Mouse (Mus musculus) heart, embryonic 12.5 days (tissue): Measurements from ENCODE around the gene Tas2r129. TPM values are rescaled to one million over a fixed set of nuclear protein-coding genes. Genes with fewer than 3 reads are reported as not detected.
"Not testable (repeated sequence)": the region's sequence is repeated elsewhere in the genome, so short reads cannot be mapped to it uniquely, and the experiment has no call there.

ENCODE experiments used
- ATAC-seq: fragments of 200-750 bp; cut with Nextera tagmentation; 2 replicates; pipeline ENCODE4 v1.8.0; 2017; ENCODE audit warnings: moderate TSS enrichment, moderate library complexity; ENCODE audit not compliant: insufficient number of reproducible peaks, low FRiP score
- H3K27ac ChIP-seq: fragments of 300-500 bp; sonication (generic); 2 replicates; pipeline ENCODE4 v1.5.1; 2016; ENCODE audit warnings: mild to moderate bottlenecking, moderate library complexity; ENCODE audit not compliant: poor library complexity, severe bottlenecking
- H3K27me3 ChIP-seq: fragments of 300-500 bp; sonication (generic); replicated peaks from 2 replicates; pipeline ENCODE4 v1.6.1; 2016; ENCODE audit warnings: mild to moderate bottlenecking, moderate library complexity
- H3K36me3 ChIP-seq: fragments of 300-500 bp; sonication (generic); 2 replicates; pipeline ENCODE4 v1.6.1; 2016; ENCODE audit warnings: mild to moderate bottlenecking, moderate library complexity
- H3K4me1 ChIP-seq: fragments of 300-500 bp; sonication (generic); replicated peaks from 2 replicates; pipeline ENCODE4 v1.6.1; 2016; ENCODE audit warnings: mild to moderate bottlenecking
- H3K4me2 ChIP-seq: fragments of 300-500 bp; sonication (generic); 2 replicates; pipeline ENCODE4 v1.6.1; 2016; ENCODE audit warnings: mild to moderate bottlenecking, moderate library complexity
- H3K4me3 ChIP-seq: fragments of 300-500 bp; sonication (generic); 2 replicates; pipeline ENCODE4 v1.5.1; 2016; ENCODE audit warnings: mild to moderate bottlenecking
- H3K9ac ChIP-seq: fragments of 300-500 bp; sonication (generic); 2 replicates; pipeline ENCODE4 v1.6.1; 2016; ENCODE audit warnings: mild to moderate bottlenecking, moderate library complexity
- H3K9me3 ChIP-seq: fragments of 300-500 bp; sonication (generic); replicated peaks from 2 replicates; pipeline ENCODE4 v1.6.1; 2016; ENCODE audit warnings: mild to moderate bottlenecking, moderate library complexity
- WGBS: fragments of 180-500 bp; shearing (Covaris S2); methylation state at CpG from one replicate; pipeline ENCODE4 v1.1.7; 2016; 5-methylcytosine and 5-hydroxymethylcytosine counted together
- polyA plus RNA-seq: library from polyadenylated mRNA; unstranded; fragments of >200 nt; fragmentation: Nextera tagmentation; extraction: Ambion mirVana; gene quantifications from 2 replicates; pipeline ENCODE4 v1.2.1, GENCODE M21; 2016

Gene Tas2r129
- polyA plus RNA-seq = not detected in 2 replicates

GRCm38 (mm10) chr6:132950802-132951201, at the start of gene Tas2r129:
TSS of gene Tas2r129 (plus strand) at chr6:132951102.
- ATAC-seq = no peak
- WGBS = 64% methylated on average over 2 of the region's 2 CpGs
- Histone ChIP-seq H3K27me3 (no peaks in the 10 kb centered on the region), H3K9me3 (no peaks in the 10 kb centered on the region), H3K9ac (no peak within 1 kb of the TSS), H3K27ac (no peak within 1 kb of the TSS), H3K4me2 (no peak within 1 kb of the TSS), H3K36me3 (no peaks in the 10 kb centered on the region), H3K4me3 (no peak within 1 kb of the TSS), H3K4me1 (no peaks in the 10 kb centered on the region)

GRCm38 (mm10) chr6:132909351-132909750, 41.6 kb upstream of the Tas2r129 start, which contains the start of gene Tas2r125:
TSS of gene Tas2r125 (plus strand) at chr6:132909651.
- Histone ChIP-seq H3K4me2 (no peak within 1 kb of the TSS), H3K27me3 (no peaks in the 10 kb centered on the region), H3K9ac (no peak within 1 kb of the TSS), H3K27ac (no peak within 1 kb of the TSS), H3K36me3 (no peaks in the 10 kb centered on the region), H3K4me3 (no peak within 1 kb of the TSS), H3K9me3 (0 out of 2 replicates have a peak, but pooled peaks cover 5% of the 10 kb centered on the region), H3K4me1 (no peaks in the 10 kb centered on the region)
- 73% methylated on average over 3 of the region's 3 CpGs for WGBS
- ATAC-seq = no peak

- H3K36me3 ChIP-seq, H3K4me3 ChIP-seq, H3K4me1 ChIP-seq, H3K4me2 ChIP-seq, H3K27ac ChIP-seq, H3K9ac ChIP-seq, ATAC-seq, H3K9me3 ChIP-seq, H3K27me3 ChIP-seq: not testable (repeated sequence)
Observed at GRCm38 (mm10) chr6:132941376-132941775, 9.5 kb upstream of the Tas2r129 start.

- 60% methylated on average over 1 of the region's 1 CpGs for WGBS
- Histone ChIP-seq H3K4me2 (no peak within 1 kb of the TSS), H3K9ac (no peak within 1 kb of the TSS), H3K36me3 (no peaks in the 10 kb centered on the region), H3K27ac (no peak within 1 kb of the TSS), H3K4me1 (no peaks in the 10 kb centered on the region), H3K27me3 (no peaks in the 10 kb centered on the region), H3K9me3 (no peaks in the 10 kb centered on the region), H3K4me3 (no peak within 1 kb of the TSS)
- no peak for ATAC-seq
Observed at GRCm38 (mm10) chr6:132957819-132958218, 6.9 kb downstream of the Tas2r129 start, which contains the start of gene Tas2r131. TSS of gene Tas2r131 (minus strand) at chr6:132957919.

GRCm38 (mm10) chr6:132980865-132981264, 30.0 kb downstream of the Tas2r129 start, which contains the start of gene Tas2r109:
TSS of gene Tas2r109 (minus strand) at chr6:132980965.
- WGBS = 78% methylated on average over 2 of the region's 2 CpGs
- Histone ChIP-seq H3K4me1 (peaks cover 3% of the 10 kb centered on the region; the same call in 1 of the 2 replicates), H3K9ac (no peak within 1 kb of the TSS), H3K4me3 (no peak within 1 kb of the TSS), H3K27ac (no peak within 1 kb of the TSS), H3K4me2 (no peak within 1 kb of the TSS), H3K27me3 (no peaks in the 10 kb centered on the region), H3K9me3 (no peaks in the 10 kb centered on the region), H3K36me3 (no peaks in the 10 kb centered on the region)
- ATAC-seq = no peak

Other genes starting within 250 kb of the Tas2r129 start
- not detected in 2 replicates for gene Tas2r122, start 239.2 kb upstream of the Tas2r129 start, polyA plus RNA-seq
- gene Tas2r115, start 213.1 kb upstream of the Tas2r129 start, polyA plus RNA-seq = not detected in 2 replicates
- gene Tas2r124, start 196.4 kb upstream of the Tas2r129 start, polyA plus RNA-seq = not detected in 2 replicates
- gene Tas2r102, start 189.0 kb upstream of the Tas2r129 start, polyA plus RNA-seq = not detected in 2 replicates
- gene Tas2r136, start 172.9 kb upstream of the Tas2r129 start, polyA plus RNA-seq = not detected in 2 replicates
- not detected in 2 replicates for gene Tas2r117, start 148.3 kb upstream of the Tas2r129 start, polyA plus RNA-seq
- not detected in 2 replicates for gene Tas2r123, start 104.0 kb upstream of the Tas2r129 start, polyA plus RNA-seq
- not detected in 2 replicates for gene Tas2r116, start 95.7 kb upstream of the Tas2r129 start, polyA plus RNA-seq
- not detected in 2 replicates for gene Tas2r110, start 83.1 kb upstream of the Tas2r129 start, polyA plus RNA-seq
- gene Tas2r113, start 58.1 kb upstream of the Tas2r129 start, polyA plus RNA-seq = not detected in 2 replicates
- gene Tas2r125, start 41.5 kb upstream of the Tas2r129 start, polyA plus RNA-seq = not detected in 2 replicates
- not detected in 2 replicates for gene Tas2r131, start 6.8 kb downstream of the Tas2r129 start, polyA plus RNA-seq
- gene Tas2r109, start 29.9 kb downstream of the Tas2r129 start, polyA plus RNA-seq = not detected in 2 replicates
- not detected in 2 replicates for gene Tas2r103, start 86.0 kb downstream of the Tas2r129 start, polyA plus RNA-seq
- gene Tas2r140, start 104.7 kb downstream of the Tas2r129 start, polyA plus RNA-seq = not detected in 2 replicates
- 79.3 and 84.2 TPM in 2 replicates for gene Smim10l1, start 153.8 kb downstream of the Tas2r129 start, polyA plus RNA-seq